Mouse (Mus musculus): Measurements from ENCODE around the gene Ccm2l. TPM values are rescaled to one million over a fixed set of nuclear protein-coding genes. Genes with fewer than 3 reads are reported as not detected.

Gene Ccm2l
- polyA plus RNA-seq (2021; fragmentation: Nextera tagmentation): 0.26 and 0.44 TPM in 2 replicates
- long read RNA-seq, experiment 1: 0 reads
- long read RNA-seq, experiment 2: 0 reads

GRCm38 (mm10) chr2:153065747-153066508 is at the start of gene Ccm2l:
TSS of gene Ccm2l (plus strand) at chr2:153065955.

GRCm38 (mm10) chr2:153031126-153032082 is 34.4 kb upstream of the Ccm2l start, which contains the start of gene Xkr7:
TSS of gene Xkr7 (plus strand) at chr2:153031852.

GRCm38 (mm10) chr2:153108313-153109264 is 42.8 kb downstream of the Ccm2l start, which contains the start of gene Hck:
TSS of gene Hck (plus strand) at chr2:153108468.

Other genes starting within 250 kb of the Ccm2l start
- 145 and 169 TPM in 2 replicates for gene Bcl2l1, start 234.2 kb upstream of the Ccm2l start, polyA plus RNA-seq (2021; fragmentation: Nextera tagmentation)
- 0.74 and 1.2 TPM in 2 replicates for gene Tpx2, start 218.0 kb upstream of the Ccm2l start, polyA plus RNA-seq (2021; fragmentation: Nextera tagmentation)
- not detected in 2 replicates for gene Mylk2, start 154.6 kb upstream of the Ccm2l start, polyA plus RNA-seq (2021; fragmentation: Nextera tagmentation)
- gene Foxs1, start 132.7 kb upstream of the Ccm2l start, polyA plus RNA-seq (2021; fragmentation: Nextera tagmentation): 0.68 and 0.96 TPM in 2 replicates
- 13.1 and 17.5 TPM in 2 replicates for gene Dusp15, start 114.3 kb upstream of the Ccm2l start, polyA plus RNA-seq (2021; fragmentation: Nextera tagmentation)
- gene Ttll9, start 103.5 kb upstream of the Ccm2l start, polyA plus RNA-seq (2021; fragmentation: Nextera tagmentation): 0.94 and 0.98 TPM in 2 replicates
- gene Pdrg1, start 50.5 kb upstream of the Ccm2l start, polyA plus RNA-seq (2021; fragmentation: Nextera tagmentation): 51.4 and 81.6 TPM in 2 replicates
- 0.16 and 0.21 TPM in 2 replicates for gene Xkr7, start 34.1 kb upstream of the Ccm2l start, polyA plus RNA-seq (2021; fragmentation: Nextera tagmentation)
- gene Hck, start 42.5 kb downstream of the Ccm2l start, polyA plus RNA-seq (2021; fragmentation: Nextera tagmentation): 1.6 and 2.4 TPM in 2 replicates
- 53.1 and 56.6 TPM in 2 replicates for gene Tm9sf4, start 95.3 kb downstream of the Ccm2l start, polyA plus RNA-seq (2021; fragmentation: Nextera tagmentation)
- 17.7 and 21.5 TPM in 2 replicates for gene Tspyl3, start 159.5 kb downstream of the Ccm2l start, polyA plus RNA-seq (2021; fragmentation: Nextera tagmentation)
- gene Plagl2, start 175.5 kb downstream of the Ccm2l start, polyA plus RNA-seq (2021; fragmentation: Nextera tagmentation): 1.2 and 1.6 TPM in 2 replicates
- 1.2 and 1.5 TPM in 2 replicates for gene Pofut1, start 175.6 kb downstream of the Ccm2l start, polyA plus RNA-seq (2021; fragmentation: Nextera tagmentation)
- gene Kif3b, start 225.5 kb downstream of the Ccm2l start, polyA plus RNA-seq (2021; fragmentation: Nextera tagmentation): 5.0 and 6.4 TPM in 2 replicates

Measured in left cerebral cortex, adult 6 months (tissue).